Mouse (Mus musculus) kidney, postnatal 25 days (tissue): ENCODE results near the gene Acrbp.

ENCODE experiments used
- DNase-seq, 2 experiments: peaks; one replicate each; pipeline ENCODE4 v3.0.0; 2021; ENCODE audit warnings: mixed read lengths in 2 of 2

Gene Acrbp

GRCm38 (mm10) chr6:125071170-125071895, 21.8 kb downstream of the Acrbp start:
- no peak for DNase-seq

- peak in 1 of 2 experiments; percentile 57 for DNase-seq
These were observed 22.4 kb downstream of the Acrbp start for GRCm38 (mm10) chr6:125071896-125072279.

GRCm38 (mm10) chr6:125073825-125074224, 24.3 kb downstream of the Acrbp start:
- no peak for DNase-seq

GRCm38 (mm10) chr6:125081394-125081793, 31.9 kb downstream of the Acrbp start:
- DNase-seq, result peak in 1 of 2 experiments; percentile 13

- peak; percentile 93 to 96 for DNase-seq
These were observed 32.5 kb downstream of the Acrbp start for GRCm38 (mm10) chr6:125081797-125082560.

- no peak for DNase-seq
These were observed 33.4 kb downstream of the Acrbp start for GRCm38 (mm10) chr6:125082801-125083386.

GRCm38 (mm10) chr6:125084424-125084823, 34.9 kb downstream of the Acrbp start:
- DNase-seq, result peak; percentile 62 to 70

GRCm38 (mm10) chr6:125087937-125088336, 38.4 kb downstream of the Acrbp start:
- DNase-seq, result no peak

GRCm38 (mm10) chr6:125088561-125089321, 39.3 kb downstream of the Acrbp start:
- peak; percentile 90 to 96 for DNase-seq

- peak; percentile 87 to 96 for DNase-seq
These were observed 40.2 kb downstream of the Acrbp start for GRCm38 (mm10) chr6:125089521-125090321.

GRCm38 (mm10) chr6:125090341-125091085, 41.0 kb downstream of the Acrbp start:
- DNase-seq, result no peak

GRCm38 (mm10) chr6:125092372-125092771, 42.9 kb downstream of the Acrbp start:
- DNase-seq, result no peak

- no peak for DNase-seq
These were observed 45.4 kb downstream of the Acrbp start for GRCm38 (mm10) chr6:125094843-125095242.

GRCm38 (mm10) chr6:125095391-125096278, 46.1 kb downstream of the Acrbp start, which contains the start of gene Chd4:
Gene Chd4, plus strand, starts transcription at chr6:125095981.
- DNase-seq, result peak; percentile 98 to 99

GRCm38 (mm10) chr6:125096279-125096596, 46.7 kb downstream of the Acrbp start:
- DNase-seq, result no peak

GRCm38 (mm10) chr6:125096597-125097345, 47.3 kb downstream of the Acrbp start:
- peak; percentile 76 to 91 for DNase-seq

- peak; percentile 27 to 63 for DNase-seq
These were observed 47.8 kb downstream of the Acrbp start for GRCm38 (mm10) chr6:125097346-125097689.

- no peak for DNase-seq
These were observed 48.5 kb downstream of the Acrbp start for GRCm38 (mm10) chr6:125097951-125098350.

GRCm38 (mm10) chr6:125098513-125098912, 49.0 kb downstream of the Acrbp start:
- no peak for DNase-seq
